Mouse (Mus musculus) spleen, adult 2 months (tissue): Measurements from ENCODE around the gene Myh9.

Experiments used
- CTCF ChIP-seq: fragments of 200-500 bp; IDR thresholded peaks from 2 replicates; pipeline ENCODE4 v1.5.1; 2011; ENCODE audit warnings: mild to moderate bottlenecking, inconsistent platforms; ENCODE audit not compliant: insufficient read depth, insufficient read length, insufficient replicate concordance; ENCODE audit errors: extremely low read depth
- POLR2A ChIP-seq: fragments of 200-500 bp; IDR thresholded peaks from 2 replicates; pipeline ENCODE4 v1.6.1; 2011; ENCODE audit warnings: low read depth, low read length, inconsistent platforms

DNA sequence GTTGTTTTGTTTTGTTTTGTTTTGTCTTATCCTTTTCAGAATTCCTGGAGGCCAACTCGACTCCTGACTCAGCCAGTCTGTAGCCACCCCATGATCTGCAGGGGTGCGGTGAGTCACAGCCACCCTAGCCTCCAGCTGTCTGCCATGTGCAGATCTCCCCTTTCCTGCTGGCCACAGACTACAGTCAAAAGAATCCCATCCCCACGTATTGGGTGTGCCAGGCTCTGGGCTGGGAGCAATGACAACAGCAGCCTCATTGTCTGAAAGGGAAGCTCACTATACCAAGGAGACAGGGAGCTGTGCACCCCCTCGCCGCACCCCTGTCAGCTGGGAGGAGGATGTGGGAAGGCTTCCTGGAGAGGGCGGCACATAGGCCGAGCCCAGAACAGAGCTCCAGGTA is 46.3 kb upstream of the Myh9 start:
- TF ChIP-seq POLR2A (no peak), CTCF (no peak)
